Mouse (Mus musculus) midbrain, embryonic 11.5 days (tissue): Measurements from ENCODE around the gene Gxylt1. TPM values are rescaled to one million over a fixed set of nuclear protein-coding genes. Genes with fewer than 3 reads are reported as not detected.
A peak's percentile ranks its signal among the peaks of the same experiment; 100 is the strongest.
"Not testable (repeated sequence)": the region's sequence is repeated elsewhere in the genome, so short reads cannot be mapped to it uniquely, and the experiment has no call there.

Experiments used
- ATAC-seq: fragments of 200-750 bp; cut with Nextera tagmentation; 2 replicates; pipeline ENCODE4 v1.8.0; 2017; ENCODE audit warnings: moderate TSS enrichment, moderate library complexity; ENCODE audit not compliant: low FRiP score
- DNase-seq: peaks from one replicate; pipeline ENCODE4 v3.0.0; 2015; ENCODE audit warnings: low spot score; ENCODE audit errors: missing footprints
- H3K27ac ChIP-seq: fragments of 300-500 bp; sonication (generic); 2 replicates; pipeline ENCODE4 v1.5.1; 2014; ENCODE audit warnings: low read depth, low read length
- H3K27me3 ChIP-seq: fragments of 300-500 bp; sonication (generic); 2 replicates; pipeline ENCODE4 v1.6.1; 2014; ENCODE audit warnings: mild to moderate bottlenecking, low read length, moderate library complexity, mixed read lengths; ENCODE audit not compliant: control insufficient read depth, insufficient read depth
- H3K36me3 ChIP-seq: fragments of 300-500 bp; sonication (generic); 2 replicates; pipeline ENCODE4 v1.6.1; 2014; ENCODE audit warnings: mild to moderate bottlenecking, low read length, moderate library complexity, mixed read lengths; ENCODE audit not compliant: control insufficient read depth, insufficient read depth
- H3K4me1 ChIP-seq: fragments of 300-500 bp; sonication (generic); 2 replicates; pipeline ENCODE4 v1.6.1; 2014; ENCODE audit warnings: low read length; ENCODE audit not compliant: control insufficient read depth, insufficient read depth
- H3K4me2 ChIP-seq: fragments of 300-500 bp; sonication (generic); 2 replicates; pipeline ENCODE4 v1.6.1; 2014; ENCODE audit warnings: mild to moderate bottlenecking, moderate library complexity
- H3K4me3 ChIP-seq: fragments of 300-500 bp; sonication (generic); 2 replicates; pipeline ENCODE4 v1.5.1; 2014; ENCODE audit warnings: low read depth, low read length
- H3K9ac ChIP-seq: fragments of 300-500 bp; sonication (generic); 2 replicates; pipeline ENCODE4 v1.6.1; 2014; ENCODE audit warnings: low read length
- H3K9me3 ChIP-seq: fragments of 300-500 bp; sonication (generic); 2 replicates; pipeline ENCODE4 v1.6.1; 2016; ENCODE audit warnings: low read length; ENCODE audit not compliant: control insufficient read depth
- WGBS: fragments of 180-500 bp; shearing (Covaris S2); extraction: QIAGEN DNeasy Blood & Tissue Kit; methylation state at CpG from one replicate; pipeline ENCODE4 v1.1.7; 2014; 5-methylcytosine and 5-hydroxymethylcytosine counted together
- polyA plus RNA-seq: library from polyadenylated mRNA; unstranded; fragments of >200 nt; fragmentation: Nextera tagmentation; extraction: Ambion mirVana; gene quantifications from 2 replicates; pipeline ENCODE4 v1.2.1, GENCODE M21; 2014

Gxylt1 gene
- polyA plus RNA-seq, 1 experiment from 2014 or later = 11.4 TPM

DNA sequence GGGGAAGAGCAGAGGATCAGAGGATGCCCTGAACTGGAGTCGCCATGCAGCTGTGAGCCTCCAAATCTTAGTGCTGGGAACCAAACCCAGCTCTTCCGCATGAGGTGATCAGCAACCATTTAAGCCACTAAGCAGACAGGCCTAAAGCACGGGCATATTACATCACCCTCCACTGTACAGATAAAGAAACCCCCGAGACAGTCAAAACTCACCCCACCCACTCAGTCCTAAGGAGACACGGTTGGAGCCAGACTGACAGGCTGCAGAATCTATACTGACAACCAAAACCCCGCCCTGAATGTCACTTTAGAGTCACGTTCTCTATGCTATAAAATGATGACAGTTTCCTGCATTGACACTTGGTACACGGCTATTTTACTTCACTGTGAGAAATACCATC is 21.8 kb downstream of the Gxylt1 start:
- Histone ChIP-seq H3K9ac (no peak overlapping the region), H3K36me3 (peaks cover 4% of the 10 kb centered on the region; the same call in 1 of the 2 replicates), H3K4me3 (no peak overlapping the region), H3K4me2 (no peak overlapping the region), H3K9me3 (no peaks in the 10 kb centered on the region), H3K27me3 (no peaks in the 10 kb centered on the region), H3K27ac (no peak overlapping the region), H3K4me1 (no peaks in the 10 kb centered on the region)
- DNase-seq (peak; percentile 68), ATAC-seq (no peak)
- 82% methylated on average over 8 of the region's 8 CpGs for WGBS

DNA sequence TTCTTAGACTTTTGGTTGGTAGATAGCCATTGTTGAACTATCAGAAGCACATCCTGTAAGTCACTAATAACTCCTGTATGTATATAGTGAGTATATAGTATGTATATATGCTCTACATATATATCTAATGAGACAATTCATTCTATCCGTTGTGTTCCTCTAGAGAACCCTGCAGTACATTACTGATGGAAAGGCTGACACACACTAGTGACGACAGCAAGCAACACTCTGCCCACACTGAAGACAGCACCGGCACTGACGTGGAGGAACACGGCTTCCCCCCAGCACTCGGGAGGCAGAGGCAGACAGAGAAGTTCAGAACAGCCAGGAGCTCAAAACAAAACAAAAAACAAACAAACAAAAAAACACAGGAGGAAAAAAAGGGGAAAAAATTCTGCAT is 22.6 kb downstream of the Gxylt1 start:
- no peak overlapping the region for H3K27ac ChIP-seq
- H3K4me1 ChIP-seq = no peaks in the 10 kb centered on the region
- no peaks in the 10 kb centered on the region for H3K9me3 ChIP-seq
- ATAC-seq (no peak), DNase-seq (peak; percentile 60)
- no peak overlapping the region for H3K4me2 ChIP-seq
- H3K27me3 ChIP-seq = no peaks in the 10 kb centered on the region
- no peak overlapping the region for H3K9ac ChIP-seq
- H3K36me3 ChIP-seq = peaks cover 3% of the 10 kb centered on the region; the same call in 1 of the 2 replicates
- H3K4me3 ChIP-seq = no peak overlapping the region
- WGBS = 90% methylated on average over 6 of the region's 6 CpGs

DNA sequence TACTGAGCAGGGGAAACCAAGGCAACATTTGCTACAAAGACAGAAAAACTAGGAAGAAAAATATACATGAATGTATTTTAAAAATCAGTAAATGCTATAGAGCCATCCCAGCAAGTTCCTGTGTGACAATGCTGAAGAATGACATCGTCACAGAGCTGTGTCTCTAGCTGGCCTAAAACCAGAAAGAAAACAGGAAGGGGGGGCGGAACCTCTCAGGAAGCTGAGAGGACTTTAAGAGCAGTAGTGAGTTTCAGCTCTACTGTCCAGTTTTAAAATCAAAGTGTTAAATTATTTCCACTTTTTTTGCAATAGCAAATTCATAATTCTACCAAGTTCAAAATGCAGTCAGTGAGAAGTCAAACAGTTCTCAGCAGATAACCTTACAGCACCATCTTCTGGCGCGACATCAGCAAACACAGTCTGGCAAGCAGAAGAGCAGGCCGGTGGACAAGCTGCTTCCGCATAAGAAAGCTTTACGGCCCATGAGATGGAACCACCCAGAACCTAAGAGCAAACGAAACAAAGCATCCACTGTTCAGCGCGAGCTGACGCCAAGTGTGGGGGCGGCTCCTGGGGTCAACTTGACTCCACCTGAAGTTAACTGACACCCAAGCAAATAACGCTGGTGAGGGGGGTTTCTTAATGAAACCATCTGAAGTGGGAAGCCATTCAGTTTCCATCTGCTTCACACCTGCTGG is 23.3 kb downstream of the Gxylt1 start:
- Histone ChIP-seq H3K27me3 (no peaks in the 10 kb centered on the region), H3K9ac (no peak overlapping the region), H3K27ac (no peak overlapping the region), H3K4me2 (no peak overlapping the region), H3K9me3 (no peaks in the 10 kb centered on the region), H3K4me3 (no peak overlapping the region), H3K36me3 (peaks cover 3% of the 10 kb centered on the region; the same call in 1 of the 2 replicates), H3K4me1 (no peaks in the 10 kb centered on the region)
- 81% methylated on average over 13 of the region's 13 CpGs for WGBS
- DNase-seq = no peak
- no peak for ATAC-seq

DNA sequence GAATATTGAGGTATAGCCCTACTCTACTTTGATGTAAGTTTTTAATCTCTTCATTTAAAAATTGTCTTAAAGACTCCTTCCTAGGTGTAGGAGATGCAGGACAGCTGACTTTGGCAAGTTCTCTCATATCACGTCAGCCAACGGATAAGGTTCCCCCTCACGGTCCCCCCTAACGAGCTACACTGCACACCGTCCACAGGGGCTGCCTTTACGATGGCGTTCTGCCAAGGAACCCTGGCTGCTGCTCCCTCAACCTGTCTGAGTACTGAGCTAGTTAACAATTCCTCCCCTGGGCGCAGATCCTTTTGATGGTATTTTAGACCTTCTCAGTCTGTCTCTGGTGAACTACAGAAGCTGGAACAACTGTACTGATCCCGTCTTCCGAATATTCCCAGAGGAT is 31.8 kb downstream of the Gxylt1 start:
- Histone ChIP-seq H3K27me3 (no peaks in the 10 kb centered on the region), H3K4me2 (no peak overlapping the region), H3K4me3 (no peak overlapping the region), H3K36me3 (peaks cover 7% of the 10 kb centered on the region; the same call in 1 of the 2 replicates), H3K27ac (no peak overlapping the region), H3K9me3 (no peaks in the 10 kb centered on the region), H3K9ac (no peak overlapping the region), H3K4me1 (no peaks in the 10 kb centered on the region)
- no peak for ATAC-seq
- DNase-seq = no peak
- 92% methylated on average over 10 of the region's 10 CpGs for WGBS

DNA sequence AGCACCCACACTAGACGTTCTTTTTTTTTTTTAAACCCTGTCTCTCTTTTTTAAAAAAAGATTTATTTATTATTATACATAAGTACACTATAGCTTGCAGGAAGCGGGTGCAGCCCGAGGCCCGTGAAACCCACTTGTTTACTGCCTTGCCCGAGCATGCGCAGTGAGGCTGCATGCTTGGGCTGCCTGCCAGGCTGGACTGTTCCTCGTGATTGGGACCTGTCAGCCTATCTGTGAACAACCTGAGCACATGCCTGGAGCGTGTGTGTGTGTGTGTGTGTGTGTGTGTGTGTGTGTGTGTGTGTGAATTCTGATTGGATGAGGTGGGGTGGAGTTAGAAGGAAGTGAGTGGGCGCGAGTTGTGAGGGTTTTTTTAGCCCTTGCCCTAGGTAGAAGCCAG is 38.5 kb downstream of the Gxylt1 start:
- H3K27ac ChIP-seq, ATAC-seq, H3K36me3 ChIP-seq, DNase-seq, H3K9ac ChIP-seq, H3K4me1 ChIP-seq, H3K9me3 ChIP-seq, H3K4me2 ChIP-seq, H3K27me3 ChIP-seq, H3K4me3 ChIP-seq: not testable (repeated sequence)
- 94% methylated on average over 10 of the region's 10 CpGs for WGBS

DNA sequence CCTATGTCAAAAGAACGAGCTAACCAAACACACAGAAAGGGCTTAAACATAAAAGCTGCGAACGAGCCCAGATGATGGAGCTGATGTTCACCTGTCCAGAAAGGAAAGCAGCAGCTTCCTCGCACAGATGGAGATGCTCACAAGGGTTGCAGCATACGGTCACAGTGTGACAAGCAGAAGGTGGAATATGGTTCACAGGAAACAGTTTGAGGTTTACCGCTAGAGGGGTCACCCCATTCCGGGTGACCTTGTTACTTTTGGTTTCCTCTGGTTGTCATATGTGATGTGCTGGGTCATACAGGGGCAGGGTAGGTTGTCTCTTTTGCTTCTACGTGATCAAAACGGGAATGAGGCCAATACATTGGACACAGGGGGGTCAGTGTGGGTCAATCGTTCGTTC is 46.0 kb downstream of the Gxylt1 start:
- DNase-seq (no peak), ATAC-seq (no peak)
- no peak overlapping the region for H3K4me2 ChIP-seq
- H3K27me3 ChIP-seq = no peaks in the 10 kb centered on the region
- H3K27ac ChIP-seq = no peak overlapping the region
- no peaks in the 10 kb centered on the region for H3K9me3 ChIP-seq
- no peak overlapping the region for H3K9ac ChIP-seq
- H3K4me1 ChIP-seq = no peaks in the 10 kb centered on the region
- no peaks in the 10 kb centered on the region for H3K36me3 ChIP-seq
- WGBS = 89% methylated on average over 11 of the region's 11 CpGs
- H3K4me3 ChIP-seq = no peak overlapping the region

DNA sequence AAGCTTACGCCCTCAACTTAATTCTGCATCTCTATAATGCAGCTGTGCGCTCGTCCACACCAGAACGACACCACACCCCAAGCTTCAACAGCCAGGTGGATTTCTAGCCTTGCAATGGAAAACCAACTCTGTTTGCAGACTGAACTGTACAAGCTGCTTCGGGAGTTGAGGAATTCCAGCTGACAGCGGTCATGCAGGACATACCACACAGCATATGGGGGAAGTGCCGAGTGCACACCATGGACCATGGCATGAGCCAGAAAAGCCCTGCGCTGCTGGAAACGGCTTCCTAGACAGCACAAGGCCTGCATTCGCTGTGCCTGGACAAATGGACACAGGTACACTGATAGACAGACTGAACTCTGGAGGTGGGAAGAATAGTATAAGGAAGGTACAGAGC is 46.6 kb downstream of the Gxylt1 start:
- Histone ChIP-seq H3K4me1 (no peaks in the 10 kb centered on the region), H3K4me2 (no peak overlapping the region), H3K27me3 (no peaks in the 10 kb centered on the region), H3K27ac (no peak overlapping the region), H3K4me3 (no peak overlapping the region), H3K36me3 (no peaks in the 10 kb centered on the region), H3K9ac (no peak overlapping the region), H3K9me3 (no peaks in the 10 kb centered on the region)
- DNase-seq (no peak), ATAC-seq (no peak)
- 95% methylated on average over 10 of the region's 10 CpGs for WGBS

DNA sequence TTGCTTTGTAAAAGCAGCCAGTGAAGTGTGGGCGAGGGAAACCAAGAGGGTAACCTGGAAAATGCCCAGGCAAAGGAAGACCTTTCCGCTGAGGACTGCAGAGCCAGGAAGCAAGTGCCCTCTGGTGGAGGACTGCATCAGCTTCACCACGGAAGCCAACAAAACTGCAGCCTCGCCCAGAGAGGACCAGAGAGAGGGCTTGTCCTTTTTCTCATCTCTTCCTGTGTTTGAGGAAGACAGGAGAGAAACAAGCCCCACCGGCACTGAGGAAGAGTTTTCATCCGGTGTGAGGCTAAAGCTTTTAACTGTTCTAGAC is 47.3 kb downstream of the Gxylt1 start:
- WGBS = 39% methylated on average over 6 of the region's 6 CpGs
- Histone ChIP-seq H3K27me3 (no peaks in the 10 kb centered on the region), H3K9ac (no peak overlapping the region), H3K27ac (no peak overlapping the region), H3K4me3 (no peak overlapping the region), H3K36me3 (no peaks in the 10 kb centered on the region), H3K4me1 (no peaks in the 10 kb centered on the region), H3K9me3 (no peaks in the 10 kb centered on the region), H3K4me2 (no peak overlapping the region)
- DNase-seq = no peak
- ATAC-seq = no peak; the same call in 1 of the 2 replicates

DNA sequence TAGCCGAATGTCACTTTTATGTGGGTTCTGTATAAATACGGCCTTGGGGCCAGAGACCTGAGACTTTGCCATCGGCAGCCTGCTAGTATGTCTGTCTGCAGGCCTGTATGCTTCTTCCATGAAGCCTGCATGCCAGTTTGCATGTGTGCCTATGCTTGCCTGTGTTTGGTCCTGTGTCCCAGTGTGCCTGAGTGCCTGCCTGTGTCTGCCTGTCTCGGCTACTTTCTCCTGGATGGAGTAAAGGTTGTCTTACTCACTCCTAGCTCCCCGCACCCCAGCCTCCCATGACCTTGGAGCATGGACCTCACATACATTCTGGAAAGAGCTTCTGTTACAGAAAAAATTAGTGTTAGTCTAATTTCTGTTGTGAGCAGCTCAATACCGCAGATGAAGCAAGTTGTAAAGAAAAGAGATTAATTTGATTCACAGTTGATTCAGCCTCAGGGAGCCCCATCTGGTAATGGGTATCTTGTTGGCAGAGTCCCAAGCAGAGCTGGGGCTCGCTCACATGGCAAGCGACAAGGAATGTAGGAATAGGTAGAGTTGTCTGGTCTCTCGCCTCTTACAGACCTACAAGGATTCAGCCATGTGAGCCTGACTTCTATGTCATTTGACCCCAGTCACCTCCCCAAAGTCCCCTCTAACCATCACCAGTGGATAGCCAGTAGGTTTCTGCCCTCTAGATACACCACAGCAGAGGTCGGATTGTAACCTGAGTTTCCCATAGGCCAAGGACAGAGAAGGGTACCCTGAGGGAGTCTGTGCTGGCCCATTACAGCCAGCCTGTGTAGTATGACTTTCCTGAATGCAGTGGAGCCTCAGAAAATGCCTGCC is 47.8 kb downstream of the Gxylt1 start:
- Histone ChIP-seq H3K9me3 (no peaks in the 10 kb centered on the region), H3K4me1 (no peaks in the 10 kb centered on the region), H3K9ac (no peak overlapping the region), H3K4me2 (no peak overlapping the region), H3K27me3 (no peaks in the 10 kb centered on the region), H3K27ac (no peak overlapping the region), H3K36me3 (no peaks in the 10 kb centered on the region), H3K4me3 (no peak overlapping the region)
- DNase-seq (no peak), ATAC-seq (no peak; the same call in 1 of the 2 replicates)
- WGBS = 87% methylated on average over 10 of the region's 10 CpGs
